Mouse (Mus musculus) E14TG2a.4 (cell line): ENCODE results near the gene Hspa1a.

Experiments used
- CTCF ChIP-seq: conservative IDR thresholded peaks from 2 replicates; pipeline ENCODE4 v1.5.1; 2014; ENCODE audit warnings: low read length
- NANOG ChIP-seq: IDR thresholded peaks from 2 replicates; pipeline ENCODE4 v1.6.1; 2014; ENCODE audit warnings: borderline replicate concordance, low read length, mixed read lengths

DNA sequence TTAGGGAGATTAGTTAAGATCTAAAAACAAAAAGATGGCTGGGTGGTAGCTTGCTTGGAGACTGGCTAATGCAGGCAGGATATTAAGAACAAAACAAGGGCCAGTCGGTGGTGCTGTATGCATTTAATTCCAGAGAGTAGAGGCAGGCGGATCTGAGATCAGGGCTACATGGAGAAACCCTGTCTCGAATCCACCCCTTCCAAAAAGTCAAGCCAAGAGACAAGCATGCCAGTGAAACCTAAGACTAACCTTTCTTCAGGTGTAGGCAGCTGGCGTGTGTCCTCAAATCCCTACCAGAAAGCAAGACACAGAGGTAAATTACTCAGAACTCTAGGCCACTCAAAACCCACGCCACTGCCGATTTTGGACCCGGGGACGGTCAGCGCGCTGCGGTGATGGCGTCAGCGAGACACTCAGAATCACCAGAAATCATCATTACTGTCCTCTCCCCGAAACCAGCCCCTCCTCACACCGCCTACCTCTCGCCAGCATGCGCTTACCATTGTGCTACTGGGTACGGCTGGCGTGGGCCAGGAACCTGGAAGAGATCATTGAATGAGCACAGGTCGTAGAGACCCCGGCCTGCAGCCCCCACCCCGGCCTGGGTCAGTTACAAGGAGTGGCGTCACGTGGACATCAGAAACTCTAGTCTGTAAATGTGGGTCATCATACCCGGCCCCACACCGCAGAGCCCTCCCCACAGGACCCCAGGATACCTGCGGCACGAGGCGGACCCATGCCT, 20.1 kb downstream of the Hspa1a start:
- TF ChIP-seq CTCF (no peak), NANOG (no peak)
